Mouse (Mus musculus) heart, adult 2 months (tissue): ENCODE results near the gene Kcnb1.

Experiments
- CTCF ChIP-seq: fragments of 200-600 bp; IDR thresholded peaks from 2 replicates; pipeline ENCODE4 v1.8.1; 2022; ENCODE audit warnings: antibody characterized with exemption, mild to moderate bottlenecking, moderate library complexity
- EP300 ChIP-seq: fragments of 200-500 bp; IDR thresholded peaks from 2 replicates; pipeline ENCODE4 v1.6.1; 2011; ENCODE audit warnings: low read depth, low read length, control low read depth; ENCODE audit not compliant: insufficient read depth
- POLR2A ChIP-seq: fragments of 200-500 bp; IDR thresholded peaks from 2 replicates; pipeline ENCODE4 v1.6.1; 2011; ENCODE audit warnings: mild to moderate bottlenecking, low read depth, low read length, control low read depth; ENCODE audit not compliant: insufficient read depth

- no peak for TF ChIP-seq CTCF
- peak; percentile 54 for TF ChIP-seq POLR2A
- TF ChIP-seq EP300 = peak; percentile 86; the same call in 1 of the 2 replicates
These were observed 3.4 kb upstream of the Kcnb1 start for GRCm38 (mm10) chr2:167193361-167193760.
